Mouse (Mus musculus) intestine, postnatal 0 days (tissue): ENCODE results near the gene Tmem221. TPM values are rescaled to one million over a fixed set of nuclear protein-coding genes. Genes with fewer than 3 reads are reported as not detected.
A peak's percentile ranks its signal among the peaks of the same experiment; 100 is the strongest.

Experiments used
- ATAC-seq: fragments of 200-750 bp; cut with Nextera tagmentation; 2 replicates; pipeline ENCODE4 v1.8.0; 2017; ENCODE audit warnings: mild to moderate bottlenecking, moderate TSS enrichment, moderate library complexity
- H3K27ac ChIP-seq: fragments of 300-500 bp; sonication (generic); 2 replicates; pipeline ENCODE4 v1.5.1; 2014; ENCODE audit warnings: mild to moderate bottlenecking, low read depth, low read length, moderate library complexity
- H3K27me3 ChIP-seq: fragments of 300-500 bp; sonication (generic); replicated peaks from 2 replicates; pipeline ENCODE4 v1.6.1; 2014; ENCODE audit warnings: low read length, mixed read lengths; ENCODE audit not compliant: control insufficient read depth, insufficient read depth
- H3K36me3 ChIP-seq: fragments of 300-500 bp; sonication (generic); 2 replicates; pipeline ENCODE4 v1.6.1; 2014; ENCODE audit warnings: mild to moderate bottlenecking, moderate library complexity; ENCODE audit not compliant: control insufficient read depth, insufficient read depth
- H3K4me1 ChIP-seq: fragments of 300-500 bp; sonication (generic); replicated peaks from 2 replicates; pipeline ENCODE4 v1.6.1; 2014; ENCODE audit warnings: antibody characterized with exemption, low read length, mixed read lengths; ENCODE audit not compliant: control insufficient read depth, insufficient read depth
- H3K4me2 ChIP-seq: fragments of 300-500 bp; sonication (generic); replicated peaks from 2 replicates; pipeline ENCODE4 v1.6.1; 2014; ENCODE audit warnings: low read depth, mild to moderate bottlenecking, moderate library complexity
- H3K4me3 ChIP-seq: fragments of 300-500 bp; sonication (generic); 2 replicates; pipeline ENCODE4 v1.5.1; 2014; ENCODE audit warnings: low read depth, low read length
- H3K9ac ChIP-seq: fragments of 300-500 bp; sonication (generic); 2 replicates; pipeline ENCODE4 v1.6.1; 2014; ENCODE audit warnings: mild to moderate bottlenecking, low read depth, low read length
- H3K9me3 ChIP-seq: fragments of 300-500 bp; sonication (generic); 2 replicates; pipeline ENCODE4 v1.6.1; 2016; ENCODE audit warnings: mixed run types; ENCODE audit not compliant: control insufficient read depth
- CTCF ChIP-seq: sonication (generic); IDR thresholded peaks from 2 replicates; pipeline ENCODE4 v1.5.1; 2016; ENCODE audit warnings: low read depth, mild to moderate bottlenecking, control low read depth, antibody characterized with exemption, moderate library complexity
- WGBS: fragments of 180-500 bp; shearing (Covaris S2); extraction: QIAGEN DNeasy Blood & Tissue Kit; methylation state at CpG from one replicate; pipeline ENCODE4 v1.1.7; 2014; 5-methylcytosine and 5-hydroxymethylcytosine counted together
- polyA plus RNA-seq: library from polyadenylated mRNA; unstranded; fragments of >200 nt; fragmentation: Nextera tagmentation; extraction: Ambion mirVana; gene quantifications from 2 replicates; pipeline ENCODE4 v1.2.1, GENCODE M21; 2015

Tmem221 gene
- polyA plus RNA-seq, 1 experiment from 2014 or later, result 0.66 TPM

- Histone ChIP-seq H3K4me3 (no peak overlapping the region), H3K4me2 (no peak overlapping the region), H3K4me1 (no peaks in the 10 kb centered on the region), H3K9me3 (no peaks in the 10 kb centered on the region), H3K27ac (no peak overlapping the region), H3K9ac (no peak overlapping the region), H3K27me3 (no peaks in the 10 kb centered on the region), H3K36me3 (peaks cover 17% of the 10 kb centered on the region; the same call in 1 of the 2 replicates)
- TF ChIP-seq CTCF, result peak; percentile 80
- ATAC-seq, result no peak
- WGBS, result 84% methylated on average over 2 of the region's 2 CpGs
These were observed 28.2 kb upstream of the Tmem221 start for GRCm38 (mm10) chr8:71586891-71587290.

DNA sequence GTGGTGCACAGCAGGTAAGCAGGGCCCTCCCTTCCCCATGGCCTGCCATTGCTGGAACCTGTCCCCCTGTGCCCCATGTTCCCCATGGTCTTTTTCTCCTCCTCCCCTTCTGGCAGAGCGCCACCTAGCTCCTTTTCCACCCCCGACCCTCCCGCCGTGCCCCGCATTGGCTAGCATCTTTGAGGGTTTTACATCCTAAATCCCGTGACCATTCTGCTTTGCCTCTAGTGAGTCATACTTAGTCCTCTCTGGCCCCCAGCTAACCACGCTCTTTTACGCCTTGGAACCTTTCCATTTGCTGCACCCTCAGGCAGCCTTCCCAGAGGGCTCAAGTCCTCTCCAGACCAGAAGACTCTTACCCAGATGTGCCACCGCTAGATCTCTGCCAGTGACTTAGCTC lies 21.5 kb upstream of the Tmem221 start:
- H3K9me3 ChIP-seq, result no peaks in the 10 kb centered on the region
- H3K4me3 ChIP-seq, result no peak overlapping the region
- H3K27me3 ChIP-seq, result no peaks in the 10 kb centered on the region
- 68% methylated on average over 9 of the region's 9 CpGs for WGBS
- no peak for ATAC-seq
- H3K36me3 ChIP-seq, result peaks cover 9% of the 10 kb centered on the region; the same call in 1 of the 2 replicates
- no peak overlapping the region for H3K27ac ChIP-seq
- H3K9ac ChIP-seq, result no peak overlapping the region
- no peaks in the 10 kb centered on the region for H3K4me1 ChIP-seq
- no peak overlapping the region for H3K4me2 ChIP-seq
- TF ChIP-seq CTCF, result no peak

DNA sequence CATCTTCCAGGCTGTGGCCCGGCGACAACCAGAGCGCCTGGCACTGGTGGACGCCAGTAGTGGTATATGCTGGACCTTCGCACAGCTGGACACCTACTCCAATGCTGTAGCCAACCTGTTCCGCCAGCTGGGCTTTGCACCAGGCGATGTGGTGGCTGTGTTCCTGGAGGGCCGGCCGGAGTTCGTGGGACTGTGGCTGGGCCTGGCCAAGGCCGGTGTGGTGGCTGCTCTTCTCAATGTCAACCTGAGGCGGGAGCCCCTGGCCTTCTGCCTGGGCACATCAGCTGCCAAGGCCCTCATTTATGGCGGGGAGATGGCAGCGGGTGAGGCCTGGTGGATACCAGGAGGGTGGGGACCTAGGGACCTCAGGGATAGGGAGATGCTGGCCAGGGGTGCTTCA lies 20.8 kb upstream of the Tmem221 start:
- Histone ChIP-seq H3K9me3 (no peaks in the 10 kb centered on the region), H3K27ac (no peak overlapping the region), H3K4me1 (no peaks in the 10 kb centered on the region), H3K9ac (no peak overlapping the region), H3K27me3 (no peaks in the 10 kb centered on the region), H3K36me3 (peaks cover 3% of the 10 kb centered on the region; the same call in 1 of the 2 replicates), H3K4me2 (no peak overlapping the region), H3K4me3 (no peak overlapping the region)
- WGBS, result 91% methylated on average over 14 of the region's 14 CpGs
- ATAC-seq, result no peak
- no peak for TF ChIP-seq CTCF

DNA sequence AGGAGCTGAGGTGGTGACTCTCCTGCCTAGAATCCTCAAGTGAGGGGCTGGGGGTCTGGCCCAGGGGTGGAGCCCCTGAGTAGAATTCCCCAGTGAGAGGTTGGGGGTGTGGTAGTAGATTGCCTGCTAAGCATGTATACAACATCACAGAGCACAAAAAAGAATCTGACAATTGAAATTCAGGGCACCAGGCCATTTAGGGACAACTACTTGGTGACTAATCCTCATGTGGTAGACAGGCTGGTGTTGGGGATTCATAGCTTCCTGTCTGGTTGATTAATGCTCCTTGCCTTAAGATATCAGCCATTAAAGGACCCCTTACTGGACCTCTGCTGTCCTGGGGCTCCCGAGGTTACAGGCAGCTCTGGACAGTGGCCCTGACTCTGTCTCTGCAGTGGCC lies 20.3 kb upstream of the Tmem221 start:
- no peak for ATAC-seq
- Histone ChIP-seq H3K4me1 (no peaks in the 10 kb centered on the region), H3K9ac (no peak overlapping the region), H3K27me3 (no peaks in the 10 kb centered on the region), H3K4me2 (no peak overlapping the region), H3K27ac (no peak overlapping the region), H3K4me3 (no peak overlapping the region), H3K9me3 (no peaks in the 10 kb centered on the region), H3K36me3 (no peaks in the 10 kb centered on the region; the same call in 1 of the 2 replicates)
- WGBS, result 67% methylated on average over 1 of the region's 1 CpGs
- no peak for TF ChIP-seq CTCF

GRCm38 (mm10) chr8:71577856-71578387 lies 19.3 kb upstream of the Tmem221 start:
- H3K36me3 ChIP-seq, result no peaks in the 10 kb centered on the region; the same call in 1 of the 2 replicates
- H3K4me1 ChIP-seq, result no peaks in the 10 kb centered on the region
- no peak overlapping the region for H3K9ac ChIP-seq
- H3K9me3 ChIP-seq, result no peaks in the 10 kb centered on the region
- ATAC-seq, result no peak
- no peak overlapping the region for H3K27ac ChIP-seq
- H3K27me3 ChIP-seq, result no peaks in the 10 kb centered on the region
- no peak overlapping the region for H3K4me2 ChIP-seq
- WGBS, result 68% methylated on average over 4 of the region's 4 CpGs
- no peak for TF ChIP-seq CTCF
- H3K4me3 ChIP-seq, result no peak overlapping the region

GRCm38 (mm10) chr8:71575020-71575419 lies 16.3 kb upstream of the Tmem221 start:
- 46% methylated on average over 1 of the region's 1 CpGs for WGBS
- no peak for ATAC-seq
- H3K9me3 ChIP-seq, result no peaks in the 10 kb centered on the region

More at GRCm38 (mm10) chr8:71575020-71575419, 16.3 kb upstream of the Tmem221 start:
- Histone ChIP-seq H3K27me3 (no peaks in the 10 kb centered on the region), H3K36me3 (no peaks in the 10 kb centered on the region), H3K9ac (no peak overlapping the region), H3K4me2 (no peak overlapping the region), H3K4me3 (no peak overlapping the region), H3K27ac (no peak overlapping the region), H3K4me1 (peaks cover 2% of the 10 kb centered on the region; the same call in 1 of the 2 replicates)
- no peak for TF ChIP-seq CTCF
